Mouse (Mus musculus): ENCODE results near the gene Brsk2. TPM values are rescaled to one million over a fixed set of nuclear protein-coding genes. Genes with fewer than 3 reads are reported as not detected.

Gene Brsk2
- polyA plus RNA-seq, 1 experiment from 2014 or later = 0.98 TPM

- H3K4me1 ChIP-seq (ENCODE audit: control insufficient read depth, insufficient read depth, low read length) = peaks cover 11% of the 10 kb centered on the region
- H3K4me2 ChIP-seq (ENCODE audit: low read depth, low read length) = no peak overlapping the region
- no peak for ATAC-seq
- H3K36me3 ChIP-seq (ENCODE audit: control insufficient read depth, insufficient read depth, low read length) = no peaks in the 10 kb centered on the region
- H3K4me3 ChIP-seq (ENCODE audit: low read length) = no peak overlapping the region
- H3K27me3 ChIP-seq (replicated peaks; ENCODE audit: control insufficient read depth, insufficient read depth, low read length) = peaks cover 59% of the 10 kb centered on the region
- 90% methylated on average over 4 of the region's 4 CpGs for WGBS
- H3K9ac ChIP-seq (ENCODE audit: low read depth, low read length) = no peak overlapping the region
- no peak overlapping the region for H3K27ac ChIP-seq (ENCODE audit: low read length)
- peaks cover 3% of the 10 kb centered on the region; the same call in 1 of the 2 replicates for H3K9me3 ChIP-seq (ENCODE audit: control insufficient read depth, low read length)
Measured at GRCm38 (mm10) chr7:141951821-141952220, 2.3 kb downstream of the Brsk2 start.

- no peaks in the 10 kb centered on the region for H3K36me3 ChIP-seq (ENCODE audit: control insufficient read depth, insufficient read depth, low read length)
- H3K9me3 ChIP-seq (ENCODE audit: control insufficient read depth, low read length) = peaks cover 3% of the 10 kb centered on the region; the same call in 1 of the 2 replicates
- 70% methylated on average over 4 of the region's 4 CpGs for WGBS
- H3K4me3 ChIP-seq (ENCODE audit: low read length) = no peak overlapping the region
- no peak overlapping the region for H3K9ac ChIP-seq (ENCODE audit: low read depth, low read length)
- H3K4me2 ChIP-seq (ENCODE audit: low read depth, low read length) = no peak overlapping the region
- peaks cover 11% of the 10 kb centered on the region for H3K4me1 ChIP-seq (ENCODE audit: control insufficient read depth, insufficient read depth, low read length)
- no peak overlapping the region for H3K27ac ChIP-seq (ENCODE audit: low read length)
- peaks cover 53% of the 10 kb centered on the region for H3K27me3 ChIP-seq (replicated peaks; ENCODE audit: control insufficient read depth, insufficient read depth, low read length)
- no peak for ATAC-seq
Measured at GRCm38 (mm10) chr7:141952920-141953319, 3.4 kb downstream of the Brsk2 start.

DNA sequence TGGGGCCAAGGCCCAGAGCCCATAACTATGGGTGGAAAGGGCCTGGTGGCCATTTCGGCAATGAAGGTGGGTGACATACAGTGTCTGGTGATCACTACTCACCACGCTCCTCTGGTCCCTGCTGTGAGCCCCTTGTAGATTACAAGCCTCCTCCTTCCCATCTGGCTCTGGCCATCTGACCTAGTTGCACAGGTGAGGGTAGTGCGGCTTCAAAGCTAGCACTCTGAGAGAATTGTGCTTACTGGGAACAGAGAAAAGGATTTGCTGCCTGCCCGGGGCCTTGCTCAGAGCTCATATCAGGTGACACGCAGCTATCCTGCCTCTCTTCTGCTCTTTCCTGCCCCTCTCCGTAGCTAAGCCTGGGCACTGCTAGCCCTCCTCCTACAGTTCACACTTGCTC, 4.1 kb downstream of the Brsk2 start:
- peaks cover 3% of the 10 kb centered on the region; the same call in 1 of the 2 replicates for H3K9me3 ChIP-seq (ENCODE audit: control insufficient read depth, low read length)
- H3K36me3 ChIP-seq (ENCODE audit: control insufficient read depth, insufficient read depth, low read length) = no peaks in the 10 kb centered on the region
- 76% methylated on average over 6 of the region's 6 CpGs for WGBS

GRCm38 (mm10) chr7:141955565-141956173, 6.1 kb downstream of the Brsk2 start:
- Histone ChIP-seq H3K4me3 (ENCODE audit: low read length) (no peak overlapping the region), H3K4me1 (ENCODE audit: control insufficient read depth, insufficient read depth, low read length) (no peaks in the 10 kb centered on the region), H3K4me2 (ENCODE audit: low read depth, low read length) (no peak overlapping the region), H3K9ac (ENCODE audit: low read depth, low read length) (no peak overlapping the region), H3K27me3 (replicated peaks; ENCODE audit: control insufficient read depth, insufficient read depth, low read length) (peaks cover 28% of the 10 kb centered on the region), H3K27ac (ENCODE audit: low read length) (no peak overlapping the region), H3K9me3 (ENCODE audit: control insufficient read depth, low read length) (peaks cover 3% of the 10 kb centered on the region; the same call in 1 of the 2 replicates), H3K36me3 (ENCODE audit: control insufficient read depth, insufficient read depth, low read length) (no peaks in the 10 kb centered on the region)
- ATAC-seq = no peak
- WGBS = 65% methylated on average over 5 of the region's 5 CpGs

More for the DNA sequence above, 4.1 kb downstream of the Brsk2 start:
- H3K4me2 ChIP-seq (ENCODE audit: low read depth, low read length) = no peak overlapping the region
- no peak for ATAC-seq
- no peak overlapping the region for H3K27ac ChIP-seq (ENCODE audit: low read length)
- H3K9ac ChIP-seq (ENCODE audit: low read depth, low read length) = no peak overlapping the region
- H3K27me3 ChIP-seq (replicated peaks; ENCODE audit: control insufficient read depth, insufficient read depth, low read length) = peaks cover 46% of the 10 kb centered on the region
- H3K4me1 ChIP-seq (ENCODE audit: control insufficient read depth, insufficient read depth, low read length) = peaks cover 11% of the 10 kb centered on the region
- H3K4me3 ChIP-seq (ENCODE audit: low read length) = no peak overlapping the region

DNA sequence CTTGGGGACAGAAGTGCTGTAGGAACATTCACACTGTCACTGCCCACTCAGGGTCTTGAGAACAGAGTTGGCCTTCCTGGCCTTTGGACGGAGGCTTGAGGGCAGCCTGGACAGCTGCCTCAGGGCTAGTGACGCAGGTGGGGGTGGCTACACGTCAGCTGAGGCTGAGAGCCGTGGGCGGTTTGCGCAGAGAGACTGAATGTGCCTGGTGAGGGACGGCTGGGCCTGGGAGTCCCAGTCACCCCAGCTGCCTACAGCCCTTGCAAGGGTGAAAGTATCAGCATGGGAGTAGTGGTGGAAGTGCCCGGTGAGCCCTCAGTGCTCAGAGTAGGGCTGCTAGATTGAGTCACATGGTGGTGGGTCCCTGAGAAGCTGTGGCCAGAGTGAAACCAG, 6.6 kb downstream of the Brsk2 start:
- ATAC-seq = no peak
- Histone ChIP-seq H3K27ac (ENCODE audit: low read length) (no peak overlapping the region), H3K9me3 (ENCODE audit: control insufficient read depth, low read length) (peaks cover 3% of the 10 kb centered on the region; the same call in 1 of the 2 replicates), H3K36me3 (ENCODE audit: control insufficient read depth, insufficient read depth, low read length) (no peaks in the 10 kb centered on the region), H3K27me3 (replicated peaks; ENCODE audit: control insufficient read depth, insufficient read depth, low read length) (peaks cover 23% of the 10 kb centered on the region), H3K9ac (ENCODE audit: low read depth, low read length) (no peak overlapping the region), H3K4me2 (ENCODE audit: low read depth, low read length) (no peak overlapping the region), H3K4me1 (ENCODE audit: control insufficient read depth, insufficient read depth, low read length) (no peaks in the 10 kb centered on the region), H3K4me3 (ENCODE audit: low read length) (no peak overlapping the region)
- 74% methylated on average over 8 of the region's 8 CpGs for WGBS

DNA sequence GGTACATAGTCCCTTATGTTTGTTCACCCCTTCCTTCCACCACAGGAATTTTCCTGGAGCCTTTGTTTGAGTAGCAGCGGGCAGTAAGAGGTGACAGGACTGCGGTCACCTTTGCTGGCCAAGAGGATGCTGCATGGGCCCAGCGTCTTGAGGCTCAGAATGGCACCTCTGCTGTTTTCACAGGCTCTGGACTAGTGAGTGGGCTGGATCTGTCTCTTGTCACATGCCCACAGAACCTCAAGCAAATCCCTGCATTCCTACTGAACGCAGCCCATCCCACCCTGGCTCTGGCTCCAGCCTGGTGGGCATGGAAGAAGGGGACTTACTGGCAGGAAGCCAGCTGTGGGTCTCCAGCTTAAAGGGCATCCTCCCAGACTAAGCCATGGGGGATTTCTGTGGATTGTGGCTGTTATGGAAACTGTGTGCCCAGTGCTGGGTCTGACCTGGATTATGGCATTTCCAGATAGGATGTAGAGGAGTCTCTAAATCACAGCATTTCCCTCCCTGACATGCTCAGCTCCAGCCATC, 8.0 kb downstream of the Brsk2 start:
- H3K9ac ChIP-seq (ENCODE audit: low read depth, low read length) = no peak overlapping the region
- no peaks in the 10 kb centered on the region for H3K36me3 ChIP-seq (ENCODE audit: control insufficient read depth, insufficient read depth, low read length)
- no peak for ATAC-seq
- H3K9me3 ChIP-seq (ENCODE audit: control insufficient read depth, low read length) = no peaks in the 10 kb centered on the region
- H3K27me3 ChIP-seq (replicated peaks; ENCODE audit: control insufficient read depth, insufficient read depth, low read length) = peaks cover 10% of the 10 kb centered on the region; the same call in 1 of the 2 replicates
- no peak overlapping the region for H3K27ac ChIP-seq (ENCODE audit: low read length)
- H3K4me2 ChIP-seq (ENCODE audit: low read depth, low read length) = no peak overlapping the region
- no peaks in the 10 kb centered on the region for H3K4me1 ChIP-seq (ENCODE audit: control insufficient read depth, insufficient read depth, low read length)
- 76% methylated on average over 4 of the region's 4 CpGs for WGBS
- no peak overlapping the region for H3K4me3 ChIP-seq (ENCODE audit: low read length)

DNA sequence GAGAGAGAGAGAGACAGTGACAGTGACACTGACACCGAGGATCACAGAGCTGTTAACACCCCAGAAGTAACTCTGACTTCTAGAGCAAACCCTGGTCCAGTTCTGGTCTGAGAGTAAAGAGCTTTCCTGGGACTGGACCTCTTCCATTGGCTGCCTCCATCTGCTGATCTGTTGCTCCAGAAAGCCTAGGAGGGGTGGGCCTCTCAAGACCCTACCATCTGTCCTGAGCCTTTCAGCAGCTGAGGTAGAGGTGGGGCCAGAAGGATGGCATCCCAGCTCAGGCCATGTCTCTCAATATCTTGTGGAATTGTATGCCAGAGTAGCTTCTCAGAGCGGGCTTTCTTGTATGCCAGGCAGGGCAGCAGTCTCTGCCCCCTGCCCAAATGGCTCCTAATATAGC, 8.7 kb downstream of the Brsk2 start:
- WGBS = 76% methylated on average over 2 of the region's 2 CpGs
- H3K4me3 ChIP-seq (ENCODE audit: low read length) = no peak overlapping the region
- no peaks in the 10 kb centered on the region for H3K9me3 ChIP-seq (ENCODE audit: control insufficient read depth, low read length)
- no peak overlapping the region for H3K27ac ChIP-seq (ENCODE audit: low read length)
- no peaks in the 10 kb centered on the region for H3K36me3 ChIP-seq (ENCODE audit: control insufficient read depth, insufficient read depth, low read length)
- ATAC-seq = no peak
- H3K27me3 ChIP-seq (replicated peaks; ENCODE audit: control insufficient read depth, insufficient read depth, low read length) = peaks cover 10% of the 10 kb centered on the region; the same call in 1 of the 2 replicates
- H3K9ac ChIP-seq (ENCODE audit: low read depth, low read length) = no peak overlapping the region
- no peak overlapping the region for H3K4me2 ChIP-seq (ENCODE audit: low read depth, low read length)
- no peaks in the 10 kb centered on the region for H3K4me1 ChIP-seq (ENCODE audit: control insufficient read depth, insufficient read depth, low read length)

GRCm38 (mm10) chr7:141959133-141959532, 9.6 kb downstream of the Brsk2 start:
- no peak overlapping the region for H3K4me3 ChIP-seq (ENCODE audit: low read length)
- no peaks in the 10 kb centered on the region for H3K36me3 ChIP-seq (ENCODE audit: control insufficient read depth, insufficient read depth, low read length)
- no peak overlapping the region for H3K9ac ChIP-seq (ENCODE audit: low read depth, low read length)
- H3K4me1 ChIP-seq (ENCODE audit: control insufficient read depth, insufficient read depth, low read length) = no peaks in the 10 kb centered on the region
- H3K27ac ChIP-seq (ENCODE audit: low read length) = no peak overlapping the region
- no peaks in the 10 kb centered on the region for H3K9me3 ChIP-seq (ENCODE audit: control insufficient read depth, low read length)
- ATAC-seq = no peak
- H3K4me2 ChIP-seq (ENCODE audit: low read depth, low read length) = no peak overlapping the region
- WGBS = 77% methylated on average over 1 of the region's 1 CpGs
- H3K27me3 ChIP-seq (replicated peaks; ENCODE audit: control insufficient read depth, insufficient read depth, low read length) = 0 out of 2 replicates have a peak, but pooled peaks cover 1% of the 10 kb centered on the region

- Histone ChIP-seq H3K4me3 (ENCODE audit: low read length) (no peak overlapping the region), H3K9ac (ENCODE audit: low read depth, low read length) (no peak overlapping the region), H3K9me3 (ENCODE audit: control insufficient read depth, low read length) (no peaks in the 10 kb centered on the region), H3K36me3 (ENCODE audit: control insufficient read depth, insufficient read depth, low read length) (no peaks in the 10 kb centered on the region), H3K4me2 (ENCODE audit: low read depth, low read length) (no peak overlapping the region), H3K27ac (ENCODE audit: low read length) (no peak overlapping the region), H3K4me1 (ENCODE audit: control insufficient read depth, insufficient read depth, low read length) (no peaks in the 10 kb centered on the region), H3K27me3 (replicated peaks; ENCODE audit: control insufficient read depth, insufficient read depth, low read length) (no peaks in the 10 kb centered on the region)
- WGBS = 73% methylated on average over 2 of the region's 2 CpGs
- no peak for ATAC-seq
Measured at GRCm38 (mm10) chr7:141960926-141961325, 11.4 kb downstream of the Brsk2 start.

All from intestine, embryonic 16.5 days (tissue).